Mouse (Mus musculus) megakaryocyte-erythroid progenitor cell, adult 5-6 weeks (primary cell): ENCODE data around the gene Cldn34d. TPM values are rescaled to one million over a fixed set of nuclear protein-coding genes. Genes with fewer than 3 reads are reported as not detected.

Experiments
- ATAC-seq: replicated peaks from 2 replicates; pipeline ENCODE4 v1.8.0; 2016; ENCODE audit warnings: mild to moderate bottlenecking, inconsistent platforms; ENCODE audit not compliant: severe bottlenecking, poor library complexity, low FRiP score, low TSS enrichment
- total RNA-seq, 2 experiments: library from RNA; stranded (forward) in 1 of 2; stranded (reverse) in 1 of 2; fragments of 200-1000, 215-1000 nt in 1 of 2; fragments of >200 nt in 1 of 2; fragmentation: Nextera tagmentation in 1 of 2; gene quantifications; 2 replicates each; pipeline ENCODE4 v1.2.3; 2014 to 2017

Gene Cldn34d
- not detected in 2 replicates for total RNA-seq (2014; fragmentation: Nextera tagmentation)
- total RNA-seq (2017) = not detected in 2 replicates

GRCm38 (mm10) chrX:76602824-76603223 is at the start of gene Cldn34d:
Cldn34d (minus strand) TSS chrX:76602924.
- no peak for ATAC-seq

- peak; percentile 100 for ATAC-seq
Measured at GRCm38 (mm10) chrX:76598459-76599206, 4.1 kb downstream of the Cldn34d start.

Other genes starting within 250 kb of the Cldn34d start
- not detected in 2 replicates for gene Cldn34b4, start 209.6 kb downstream of the Cldn34d start, total RNA-seq (2014; fragmentation: Nextera tagmentation)
- gene Cldn34b4, start 209.6 kb downstream of the Cldn34d start, total RNA-seq (2017) = not detected in 2 replicates